Mouse (Mus musculus): ENCODE results near the gene Glce.

Glce gene

GRCm38 (mm10) chr9:62025056-62025455 is 97.4 kb downstream of the Glce start:
- peak; percentile 61 to 79 for DNase-seq

GRCm38 (mm10) chr9:62023879-62024278 is 98.6 kb downstream of the Glce start:
- peak in 1 of 2 experiments; percentile 42 for DNase-seq

GRCm38 (mm10) chr9:62022961-62023680 is 99.3 kb downstream of the Glce start:
- DNase-seq, result peak; percentile 85 to 90

- peak; percentile 73 to 88 for DNase-seq
These were observed 100.8 kb downstream of the Glce start for GRCm38 (mm10) chr9:62021583-62022120.

- DNase-seq, result no peak
These were observed 102.2 kb downstream of the Glce start for GRCm38 (mm10) chr9:62020259-62020658.

GRCm38 (mm10) chr9:62018229-62019093 is 104.0 kb downstream of the Glce start:
- DNase-seq, result peak; percentile 84 to 85

- no peak for DNase-seq
These were observed 105.1 kb downstream of the Glce start for GRCm38 (mm10) chr9:62017329-62017728.

GRCm38 (mm10) chr9:62015504-62015903 is 107.0 kb downstream of the Glce start:
- no peak for DNase-seq

GRCm38 (mm10) chr9:62013316-62014097 is 108.9 kb downstream of the Glce start:
- DNase-seq, result no peak

GRCm38 (mm10) chr9:62008360-62008759 is 114.1 kb downstream of the Glce start:
- DNase-seq, result peak; percentile 89 to 95

Measured in kidney, postnatal 36 days (tissue).